Mouse (Mus musculus) splenic B cell, adult 2 months (primary cell): Measurements from ENCODE around the gene Nol10.

Experiments
- DNase-seq: peaks from one replicate; pipeline ENCODE4 v3.0.0-alpha.2; 2011; ENCODE audit warnings: low read depth, low spot score
- H3K27me3 ChIP-seq: 2 replicates; pipeline ENCODE4 v1.6.1; 2012; ENCODE audit warnings: mild to moderate bottlenecking, low read length, moderate library complexity, mixed read lengths; ENCODE audit not compliant: control insufficient read depth, poor library complexity, insufficient read depth, severe bottlenecking
- H3K36me3 ChIP-seq: 2 replicates; pipeline ENCODE4 v1.6.1; 2012; ENCODE audit warnings: mild to moderate bottlenecking, low read length, moderate library complexity, mixed read lengths; ENCODE audit not compliant: control insufficient read depth, poor library complexity, insufficient read depth, severe bottlenecking

Gene Nol10

DNA sequence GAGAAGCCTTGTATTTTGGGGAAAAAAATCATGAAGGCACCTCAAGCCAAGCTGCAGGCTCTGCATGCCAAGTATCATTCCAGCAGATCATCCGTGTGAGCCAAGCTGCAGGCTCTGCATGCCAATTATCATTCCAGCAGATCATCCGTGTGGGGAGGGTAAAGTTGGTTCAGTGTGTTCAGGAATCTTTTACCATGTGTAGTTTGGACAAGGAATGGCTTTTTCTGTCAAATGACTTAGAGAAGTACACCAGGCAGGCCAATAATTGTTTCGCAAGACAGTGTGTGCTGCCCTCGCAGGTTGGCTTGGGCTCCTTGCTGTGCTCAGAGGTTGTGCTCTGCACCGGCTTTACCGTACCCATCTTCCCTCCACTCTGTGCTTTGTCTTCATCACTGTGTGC, 28.3 kb downstream of the Nol10 start:
- peaks cover 3% of the 10 kb centered on the region; the same call in 1 of the 2 replicates for H3K36me3 ChIP-seq
- H3K27me3 ChIP-seq: no peaks in the 10 kb centered on the region
- no peak for DNase-seq

DNA sequence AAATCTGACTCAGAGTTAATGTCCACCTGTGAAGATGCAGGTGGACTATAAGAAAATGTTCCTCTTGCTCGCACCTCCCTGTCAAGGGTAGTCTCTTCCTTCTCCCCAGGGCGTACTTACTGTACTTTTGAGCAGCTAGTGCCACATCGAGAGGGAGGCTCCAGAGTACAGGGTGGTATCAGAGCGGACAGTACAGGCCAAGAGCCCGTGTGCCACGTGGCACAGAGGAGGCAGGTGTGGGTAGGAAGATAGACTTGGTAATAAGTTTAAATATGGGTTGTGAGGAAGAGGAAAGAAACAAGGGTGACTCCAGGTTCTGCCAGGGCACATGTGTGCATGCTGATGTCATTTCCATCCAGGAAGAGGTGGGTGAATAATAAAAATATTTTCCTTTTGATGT, 32.7 kb downstream of the Nol10 start:
- no peaks in the 10 kb centered on the region for H3K27me3 ChIP-seq
- 0 out of 2 replicates have a peak, but pooled peaks cover 2% of the 10 kb centered on the region for H3K36me3 ChIP-seq
- DNase-seq: no peak

DNA sequence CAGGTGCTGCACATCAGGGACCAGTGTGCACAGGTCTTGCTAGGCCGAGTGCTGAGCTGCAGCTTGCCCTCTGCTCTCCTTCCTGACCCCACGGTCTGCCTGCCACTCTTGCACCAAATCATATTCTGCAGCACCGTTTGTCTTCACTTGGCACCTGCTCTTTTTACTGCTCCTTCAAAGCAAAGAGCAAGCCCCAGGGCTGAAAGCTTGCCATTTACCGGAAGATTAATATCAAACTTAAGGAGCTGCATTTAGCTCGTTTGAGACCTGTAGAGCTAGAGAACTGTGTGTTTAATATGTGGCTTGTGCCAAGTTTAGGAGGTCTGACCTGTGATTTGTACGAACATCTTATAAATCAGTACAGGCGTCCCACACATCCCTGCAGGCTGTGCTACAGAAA, 34.5 kb downstream of the Nol10 start:
- H3K27me3 ChIP-seq: no peaks in the 10 kb centered on the region
- no peak for DNase-seq
- peaks cover 2% of the 10 kb centered on the region; the same call in 1 of the 2 replicates for H3K36me3 ChIP-seq

DNA sequence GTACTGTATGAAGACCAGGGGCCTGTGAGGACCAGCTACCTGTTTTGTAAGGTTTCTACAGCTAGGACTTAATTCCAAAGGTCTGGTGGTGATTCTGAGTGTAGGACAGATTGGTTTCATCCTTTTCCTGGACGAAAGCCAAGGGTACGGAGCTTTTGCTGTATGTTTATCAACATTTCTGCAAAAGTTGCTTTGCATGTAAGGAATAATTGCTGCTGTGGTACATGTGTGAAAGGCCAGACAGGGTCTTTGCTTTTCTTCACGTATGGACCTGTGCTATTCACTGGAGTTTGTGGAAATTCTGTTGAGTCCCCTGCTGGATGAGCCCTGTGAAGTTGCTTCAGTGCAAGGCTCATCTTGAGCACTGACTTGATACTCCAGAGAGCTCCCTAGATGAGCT, 38.6 kb downstream of the Nol10 start:
- DNase-seq: no peak
- Histone ChIP-seq H3K27me3 (no peaks in the 10 kb centered on the region), H3K36me3 (no peaks in the 10 kb centered on the region; the same call in 1 of the 2 replicates)

DNA sequence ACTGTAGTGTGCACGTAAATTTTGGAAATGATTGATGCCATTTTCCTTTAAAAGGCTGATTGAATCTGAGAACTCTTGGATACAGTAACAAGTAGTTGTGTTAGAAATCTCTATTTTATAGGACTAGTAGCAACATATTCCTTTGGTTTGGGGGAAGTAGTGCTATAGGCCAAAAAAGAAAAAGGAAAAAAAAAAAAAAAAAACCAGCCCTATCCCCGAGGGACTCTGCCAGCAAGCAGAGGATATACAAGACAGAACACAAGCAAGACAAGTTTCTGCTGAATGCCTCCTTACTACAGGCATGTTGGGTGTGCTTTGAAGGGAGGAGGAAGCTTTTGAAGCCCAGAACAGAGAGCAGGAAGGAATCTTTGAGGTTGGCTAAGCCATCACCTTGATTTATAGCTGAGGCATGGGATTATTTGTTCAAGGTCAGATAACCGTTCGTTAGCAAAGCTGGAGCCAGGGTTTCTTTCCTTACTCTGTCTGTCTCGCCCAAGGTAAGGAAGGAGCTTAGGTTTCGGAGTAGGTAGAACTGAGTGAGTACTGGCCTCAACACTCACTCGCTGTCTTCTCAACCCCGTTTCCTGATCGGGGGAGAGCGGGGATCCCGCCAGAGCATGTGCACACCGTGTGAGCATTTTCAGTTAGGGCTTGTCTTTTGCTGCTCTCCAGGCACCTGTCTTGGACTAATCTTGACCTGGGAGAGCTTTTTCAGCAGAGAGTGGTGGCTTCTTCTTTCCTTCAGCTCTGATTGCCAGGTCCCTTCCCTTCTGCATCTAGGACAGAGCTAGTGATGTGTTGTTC, 39.3 kb downstream of the Nol10 start:
- DNase-seq: no peak
- no peaks in the 10 kb centered on the region; the same call in 1 of the 2 replicates for H3K36me3 ChIP-seq
- no peaks in the 10 kb centered on the region for H3K27me3 ChIP-seq

DNA sequence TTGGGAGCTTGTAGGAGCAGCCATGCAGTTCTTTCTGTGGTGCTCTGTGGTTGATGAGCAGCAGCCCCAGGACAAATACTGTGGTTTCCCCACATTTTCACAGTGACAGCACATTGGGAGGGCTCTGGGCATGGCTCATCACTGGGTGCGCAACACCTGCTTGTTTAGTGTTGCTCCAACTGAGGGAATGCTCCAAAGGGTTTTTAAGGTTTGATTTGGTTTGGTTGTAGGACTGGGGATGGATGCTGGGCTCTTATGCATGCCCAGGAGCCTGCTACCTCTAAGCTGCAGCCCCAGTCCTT, 39.8 kb downstream of the Nol10 start:
- DNase-seq: peak; percentile 11
- H3K36me3 ChIP-seq: no peaks in the 10 kb centered on the region; the same call in 1 of the 2 replicates
- H3K27me3 ChIP-seq: no peaks in the 10 kb centered on the region

DNA sequence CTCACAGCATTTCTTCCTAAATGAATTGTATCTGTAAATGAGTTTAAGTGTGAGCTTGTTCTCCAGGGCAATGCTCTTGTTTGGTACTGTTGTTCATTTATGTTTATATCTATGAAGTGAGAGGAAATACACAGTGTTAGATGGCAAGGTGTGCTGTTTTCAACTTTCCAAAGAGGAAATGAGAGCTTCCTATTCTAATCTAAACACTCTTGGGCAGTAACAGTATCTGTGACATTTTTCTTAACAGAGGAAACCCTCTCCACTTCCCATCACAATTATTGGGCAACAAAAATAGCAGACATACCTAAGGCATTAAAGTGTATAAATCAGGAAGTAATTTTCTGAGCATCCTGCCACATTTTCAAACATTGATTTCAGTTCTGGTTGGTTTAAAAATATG, 41.8 kb downstream of the Nol10 start:
- no peak for DNase-seq
- Histone ChIP-seq H3K36me3 (peaks cover 2% of the 10 kb centered on the region; the same call in 1 of the 2 replicates), H3K27me3 (no peaks in the 10 kb centered on the region)

DNA sequence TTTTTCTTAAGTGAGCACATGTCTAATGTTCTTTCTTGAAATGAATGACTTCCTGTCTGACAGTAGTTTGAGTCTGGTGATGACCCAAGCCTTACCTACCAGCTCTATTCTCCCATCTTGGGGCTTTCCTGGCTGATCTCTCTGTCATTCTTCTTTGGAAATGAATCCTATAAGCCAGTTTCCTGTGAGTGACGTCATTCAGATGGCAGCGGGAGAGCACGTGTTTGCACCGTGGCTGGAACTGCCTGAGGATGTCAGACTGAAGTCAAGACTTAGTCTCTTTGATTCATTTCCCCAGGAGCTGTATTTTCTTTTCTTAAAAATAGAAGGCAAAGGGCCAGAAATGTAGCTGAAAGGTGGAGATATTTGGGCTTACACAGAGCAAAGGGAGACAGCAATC, 42.3 kb downstream of the Nol10 start:
- no peak for DNase-seq
- H3K27me3 ChIP-seq: no peaks in the 10 kb centered on the region
- H3K36me3 ChIP-seq: peaks cover 2% of the 10 kb centered on the region; the same call in 1 of the 2 replicates

DNA sequence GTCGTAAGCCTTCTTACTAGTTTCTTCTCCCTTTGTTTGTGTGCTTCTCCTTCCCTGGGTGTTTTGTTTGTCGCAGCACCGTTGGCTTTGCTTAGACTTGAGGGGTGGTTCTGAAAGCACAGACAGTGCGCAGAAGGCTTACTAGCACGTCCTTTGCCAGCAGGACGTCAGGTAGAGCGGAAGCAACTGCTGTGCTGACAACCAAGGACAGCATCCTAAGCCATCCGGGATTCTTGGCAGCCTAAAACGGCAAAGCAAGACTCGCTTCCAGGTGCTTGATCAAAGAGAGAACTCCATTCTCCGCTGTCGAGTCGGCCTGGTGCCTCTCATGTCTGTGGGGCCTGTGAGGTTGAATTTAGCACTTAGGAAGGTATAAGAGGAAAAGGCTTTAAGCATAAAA, 44.9 kb downstream of the Nol10 start:
- DNase-seq: no peak
- 0 out of 2 replicates have a peak, but pooled peaks cover 2% of the 10 kb centered on the region for H3K36me3 ChIP-seq
- no peaks in the 10 kb centered on the region for H3K27me3 ChIP-seq

DNA sequence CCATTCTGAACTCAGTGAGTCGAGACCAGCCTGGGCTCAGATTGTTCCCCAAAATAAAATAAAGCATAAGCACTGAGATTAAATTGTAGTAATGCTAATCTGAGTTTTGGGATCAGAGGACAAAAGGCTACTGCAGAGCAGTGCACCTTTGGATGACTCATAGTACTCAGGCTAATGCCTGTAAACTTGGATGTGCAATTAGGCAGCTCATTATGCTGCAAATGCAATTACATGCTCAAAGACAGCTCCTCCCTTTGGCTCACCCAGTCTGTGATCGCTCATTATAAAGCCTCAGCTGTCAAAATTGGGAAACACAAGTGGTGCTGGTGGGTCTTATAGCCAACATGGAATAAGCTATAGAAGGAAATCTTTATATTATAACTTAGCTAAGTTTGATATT, 48.9 kb downstream of the Nol10 start:
- 0 out of 2 replicates have a peak, but pooled peaks cover 2% of the 10 kb centered on the region for H3K36me3 ChIP-seq
- no peaks in the 10 kb centered on the region for H3K27me3 ChIP-seq
- DNase-seq: no peak

DNA sequence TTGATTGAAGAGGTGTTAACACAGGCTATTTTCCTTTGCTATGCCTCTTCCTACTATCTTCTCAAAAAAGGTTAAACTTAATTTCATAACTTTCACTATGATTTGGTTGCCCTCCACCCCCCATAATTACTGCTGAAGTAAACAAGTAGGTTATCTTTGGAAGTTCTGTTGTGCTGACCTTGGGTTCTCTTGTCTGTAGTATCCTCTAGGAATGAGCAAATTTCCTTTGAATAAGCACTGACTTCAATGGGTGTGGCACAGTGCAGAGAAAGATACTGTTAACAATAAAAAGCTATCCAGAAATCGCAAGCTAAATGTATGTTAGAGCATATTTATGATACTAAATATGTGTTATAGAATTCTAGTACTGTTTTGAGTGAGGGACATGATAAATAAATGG, 53.2 kb downstream of the Nol10 start:
- peaks cover 6% of the 10 kb centered on the region for H3K36me3 ChIP-seq
- no peaks in the 10 kb centered on the region for H3K27me3 ChIP-seq
- DNase-seq: no peak

DNA sequence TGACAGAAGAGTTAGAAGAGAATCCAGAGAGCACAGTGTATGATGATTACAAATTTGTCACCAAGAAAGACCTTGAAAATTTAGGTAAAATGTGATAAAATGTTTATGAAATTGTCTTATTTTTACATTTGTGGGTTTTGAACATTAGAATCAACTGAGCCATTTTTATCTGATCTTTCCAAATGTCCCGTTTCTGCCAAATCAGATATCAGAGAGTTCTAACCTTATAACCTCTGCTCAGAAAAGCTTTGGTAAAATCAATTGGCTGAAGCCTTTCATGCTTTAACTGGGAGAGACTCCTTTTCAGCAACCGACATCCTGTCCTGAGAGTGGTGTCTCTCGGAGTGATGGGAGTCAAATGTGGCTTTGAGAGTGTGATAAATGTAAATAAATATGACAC, 53.9 kb downstream of the Nol10 start:
- no peak for DNase-seq
- Histone ChIP-seq H3K27me3 (no peaks in the 10 kb centered on the region), H3K36me3 (peaks cover 6% of the 10 kb centered on the region)

DNA sequence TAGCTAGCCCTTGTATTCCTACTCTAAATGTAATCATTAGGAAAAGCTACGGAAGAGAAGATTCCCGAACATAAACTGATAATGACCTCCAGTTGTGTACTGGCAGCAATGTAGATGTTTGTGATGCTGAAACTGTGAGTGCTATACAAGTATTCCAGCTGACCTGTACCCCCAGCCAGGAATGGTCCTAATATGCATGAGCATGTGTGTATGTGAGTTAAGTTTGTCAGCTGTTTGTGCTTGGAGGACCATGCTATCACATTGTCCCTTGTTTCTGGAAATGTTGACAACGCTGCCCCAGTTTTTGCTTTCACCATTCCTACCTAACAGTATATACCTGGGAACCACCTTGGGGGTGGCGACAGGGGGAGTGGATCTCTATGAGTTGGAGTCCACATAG, 55.7 kb downstream of the Nol10 start:
- DNase-seq: no peak
- no peaks in the 10 kb centered on the region for H3K27me3 ChIP-seq

DNA sequence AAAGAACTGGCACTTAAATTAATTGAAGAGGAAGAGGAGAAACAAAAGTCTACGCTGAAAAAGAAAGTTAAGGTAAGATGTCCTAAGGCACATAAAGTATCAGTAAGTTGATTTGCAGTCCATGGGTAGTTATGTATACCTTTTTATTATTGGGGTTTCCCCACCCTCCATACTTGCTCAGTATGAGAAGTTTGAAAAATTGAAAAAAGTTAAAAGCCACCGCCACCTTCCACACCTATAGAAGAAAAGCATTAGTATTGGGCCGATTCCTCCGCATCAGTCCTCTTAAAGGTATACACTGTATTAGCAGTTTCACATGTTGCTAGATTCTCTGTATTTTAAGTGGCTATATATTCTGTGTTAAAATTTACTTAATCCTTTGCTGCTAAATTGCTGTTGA, 58.6 kb downstream of the Nol10 start:
- H3K36me3 ChIP-seq: peaks cover 7% of the 10 kb centered on the region
- H3K27me3 ChIP-seq: no peaks in the 10 kb centered on the region
- DNase-seq: no peak

More for the DNA sequence above, 55.7 kb downstream of the Nol10 start:
- H3K36me3 ChIP-seq: peaks cover 7% of the 10 kb centered on the region

DNA sequence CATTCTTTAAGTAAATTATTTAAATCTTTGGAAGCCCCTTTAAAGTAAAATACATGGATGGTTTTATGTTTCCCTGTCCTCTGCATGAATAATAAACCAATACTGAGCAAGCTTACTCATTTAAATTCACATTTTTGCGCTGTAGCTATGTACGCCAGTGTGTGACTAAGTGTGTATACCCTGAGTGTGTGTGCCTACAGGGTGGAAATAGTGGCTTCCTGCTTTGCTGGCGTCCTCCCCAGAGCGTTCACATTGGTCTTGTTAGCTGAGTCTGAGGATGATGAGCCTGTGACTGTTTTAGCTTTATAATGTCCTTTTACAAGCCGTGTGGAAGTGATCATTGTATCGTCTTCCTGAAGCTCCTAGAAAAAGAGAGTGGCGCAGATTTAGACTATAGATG, 60.1 kb downstream of the Nol10 start:
- Histone ChIP-seq H3K36me3 (peaks cover 2% of the 10 kb centered on the region), H3K27me3 (no peaks in the 10 kb centered on the region)
- DNase-seq: no peak

DNA sequence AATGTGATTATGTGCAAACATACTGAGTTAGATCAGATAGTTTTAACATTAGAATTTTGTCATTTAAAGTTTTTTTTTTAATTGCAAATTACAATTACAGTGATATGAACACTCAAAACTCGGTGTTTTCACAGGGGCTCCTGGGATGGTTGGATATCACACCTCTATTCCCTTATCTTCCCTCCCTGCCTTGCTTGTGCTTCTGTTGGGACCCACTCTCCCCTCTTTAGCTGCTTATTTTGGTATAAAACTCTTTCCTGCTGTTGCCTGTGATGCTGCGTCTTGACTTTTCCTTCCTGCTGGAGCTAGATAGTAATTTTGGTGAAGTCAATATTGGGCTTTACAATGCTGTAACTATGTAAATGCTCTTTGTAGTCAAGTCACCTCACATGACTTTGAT, 63.0 kb downstream of the Nol10 start:
- H3K27me3 ChIP-seq: no peaks in the 10 kb centered on the region
- peaks cover 4% of the 10 kb centered on the region; the same call in 1 of the 2 replicates for H3K36me3 ChIP-seq
- DNase-seq: no peak
